Mouse (Mus musculus): ENCODE measurements around the gene Btbd35f15. TPM values are rescaled to one million over a fixed set of nuclear protein-coding genes. Genes with fewer than 3 reads are reported as not detected.
"Not testable (repeated sequence)": the region's sequence is repeated elsewhere in the genome, so short reads cannot be mapped to it uniquely, and the experiment has no call there.

The Btbd35f15 gene
- not detected in 2 replicates for polyA plus RNA-seq (2016; fragmentation: Nextera tagmentation; extraction: Ambion mirVana)

GRCm38 (mm10) chrX:33577214-33577613, at the start of gene Btbd35f15:
TSS of gene Btbd35f15 (minus strand) at chrX:33577314.
- H3K9ac ChIP-seq; H3K27ac ChIP-seq (ENCODE audit: poor library complexity, severe bottlenecking); ATAC-seq (ENCODE audit: insufficient number of reproducible peaks, low FRiP score); H3K4me2 ChIP-seq; H3K4me3 ChIP-seq; H3K4me1 ChIP-seq (replicated peaks); H3K36me3 ChIP-seq; H3K27me3 ChIP-seq (replicated peaks); H3K9me3 ChIP-seq (replicated peaks): not testable (repeated sequence)
- no CpG with 5 or more reads among the region's 3 CpGs for WGBS

Other genes with a start within 250 kb of the Btbd35f15 start
- not detected in 2 replicates for gene Btbd35f13, start 79.9 kb upstream of the Btbd35f15 start, polyA plus RNA-seq (2016; fragmentation: Nextera tagmentation; extraction: Ambion mirVana)
- not detected in 2 replicates for gene Btbd35f14, start 125.0 kb upstream of the Btbd35f15 start, polyA plus RNA-seq (2016; fragmentation: Nextera tagmentation; extraction: Ambion mirVana)